Mouse (Mus musculus) ES-CJ7 (cell line): ENCODE results near the gene Mpzl1.
A peak's percentile ranks its signal among the peaks of the same experiment; 100 is the strongest.

ENCODE experiments used
- DNase-seq: peaks from one replicate; pipeline ENCODE4 v3.0.0; 2011; ENCODE audit warnings: low read depth, low spot score

Gene Mpzl1

GRCm38 (mm10) chr1:165583529-165584184 lies 50.7 kb downstream of the Mpzl1 start:
- DNase-seq, result peak; percentile 90

DNA sequence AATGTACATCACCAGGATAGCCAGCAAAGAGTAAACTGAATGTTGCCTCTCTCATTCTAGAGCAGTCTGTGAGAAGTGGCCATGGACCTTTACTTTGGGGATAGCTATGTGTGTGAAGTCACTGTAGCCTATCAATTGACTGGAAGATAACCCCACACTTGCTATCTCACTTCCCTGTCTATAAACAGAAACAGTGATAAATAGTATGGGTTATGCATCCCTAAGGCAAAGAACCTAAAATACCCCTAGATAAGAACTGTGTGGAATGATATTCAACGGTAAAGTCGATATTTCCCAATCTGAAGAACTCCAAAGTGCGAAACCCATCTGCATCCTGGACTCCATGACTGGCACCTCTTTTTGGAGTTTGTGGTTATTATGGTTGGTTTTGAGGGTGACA lies 53.1 kb downstream of the Mpzl1 start:
- no peak for DNase-seq

DNA sequence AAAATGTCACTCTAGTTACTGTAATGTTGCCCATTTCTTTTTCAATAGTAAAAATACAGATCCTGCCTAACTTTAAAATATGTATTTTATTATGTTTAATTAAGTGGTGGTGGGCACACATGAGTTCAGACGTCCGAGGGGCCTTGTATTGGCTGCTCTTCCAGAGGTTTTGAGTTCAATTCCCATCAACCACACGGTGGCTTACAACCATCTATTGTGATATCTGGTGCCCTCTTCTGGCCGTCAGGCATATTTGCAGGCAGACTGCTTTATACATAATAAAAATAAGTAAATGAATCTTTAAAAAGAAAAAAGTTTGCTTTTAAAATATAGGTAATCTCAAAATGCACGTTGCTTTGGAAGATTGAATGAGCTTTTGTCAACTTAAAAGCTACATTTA lies 55.0 kb downstream of the Mpzl1 start:
- peak; percentile 76 for DNase-seq

DNA sequence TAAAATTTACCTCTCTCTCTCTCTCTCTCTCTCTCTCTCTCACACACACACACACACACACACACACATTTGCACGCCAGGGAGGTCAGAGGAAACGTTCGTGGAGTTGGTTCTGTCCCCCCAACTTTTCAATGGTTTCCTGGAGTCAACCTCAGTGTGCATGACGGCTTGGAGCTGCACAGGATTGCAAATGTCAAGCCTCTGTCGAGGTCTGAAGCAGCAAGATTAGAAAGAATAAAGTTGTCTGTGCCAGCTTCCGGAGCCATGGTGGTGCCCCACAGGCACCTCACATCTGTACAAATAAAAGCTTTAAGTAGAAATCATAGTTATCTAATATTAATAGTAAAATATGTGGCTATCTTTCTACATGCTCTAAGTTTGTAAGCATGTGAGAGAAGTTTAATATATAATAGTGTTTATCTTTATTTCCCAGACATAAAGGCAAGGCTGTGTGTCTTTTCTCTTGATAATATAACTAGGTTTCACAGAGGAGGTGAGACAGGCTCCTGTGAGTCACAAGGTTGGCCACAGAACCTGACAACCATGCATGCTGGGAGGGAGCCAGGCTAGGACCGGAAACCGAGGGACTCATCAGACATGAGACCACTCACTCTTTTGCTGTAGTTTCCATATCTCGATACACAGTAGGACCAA lies 57.8 kb downstream of the Mpzl1 start:
- DNase-seq, result no peak

GRCm38 (mm10) chr1:165576005-165576404 lies 58.3 kb downstream of the Mpzl1 start:
- DNase-seq, result no peak

DNA sequence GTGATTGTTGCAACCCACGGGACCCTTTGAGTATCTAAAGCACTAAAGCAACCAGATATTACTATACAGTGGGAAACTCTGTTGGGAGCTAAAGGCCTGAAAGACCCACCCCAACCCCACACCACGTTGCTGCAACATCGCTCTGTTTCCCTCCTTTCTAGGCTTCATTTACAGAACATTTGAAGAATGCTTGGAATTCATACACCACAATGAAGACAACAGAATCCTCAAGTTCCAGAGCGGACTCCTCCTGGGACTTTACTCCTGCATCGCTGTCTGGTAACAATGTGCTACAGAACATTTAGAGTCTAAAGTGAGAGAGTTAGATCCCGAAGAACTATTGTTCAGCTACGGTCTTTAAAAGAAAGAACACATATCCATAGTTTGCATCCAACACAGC lies 66.9 kb downstream of the Mpzl1 start:
- DNase-seq, result no peak

GRCm38 (mm10) chr1:165565283-165565682 lies 69.1 kb downstream of the Mpzl1 start:
- DNase-seq, result no peak

- DNase-seq, result no peak
Observed at GRCm38 (mm10) chr1:165559073-165559472, 75.3 kb downstream of the Mpzl1 start.

GRCm38 (mm10) chr1:165556711-165557110 lies 77.6 kb downstream of the Mpzl1 start:
- DNase-seq, result no peak
